Mouse (Mus musculus) layer of hippocampus, adult 8-10 months (tissue): ENCODE measurements at regions not wholly inside any gene's neighbourhood (a gene's known extent, or its start where the extent isn't known, plus 50 kb on each side); places are given as distances from the start of the nearest gene placed in this dataset.
"Not testable (repeated sequence)": the region's sequence is repeated elsewhere in the genome, so short reads cannot be mapped to it uniquely, and the experiment has no call there.

Source experiments
- DNase-seq, 2 experiments: peaks; one replicate each; pipeline ENCODE4 v3.0.0; 2022; ENCODE audit warnings: low spot score in 2 of 2

DNA sequence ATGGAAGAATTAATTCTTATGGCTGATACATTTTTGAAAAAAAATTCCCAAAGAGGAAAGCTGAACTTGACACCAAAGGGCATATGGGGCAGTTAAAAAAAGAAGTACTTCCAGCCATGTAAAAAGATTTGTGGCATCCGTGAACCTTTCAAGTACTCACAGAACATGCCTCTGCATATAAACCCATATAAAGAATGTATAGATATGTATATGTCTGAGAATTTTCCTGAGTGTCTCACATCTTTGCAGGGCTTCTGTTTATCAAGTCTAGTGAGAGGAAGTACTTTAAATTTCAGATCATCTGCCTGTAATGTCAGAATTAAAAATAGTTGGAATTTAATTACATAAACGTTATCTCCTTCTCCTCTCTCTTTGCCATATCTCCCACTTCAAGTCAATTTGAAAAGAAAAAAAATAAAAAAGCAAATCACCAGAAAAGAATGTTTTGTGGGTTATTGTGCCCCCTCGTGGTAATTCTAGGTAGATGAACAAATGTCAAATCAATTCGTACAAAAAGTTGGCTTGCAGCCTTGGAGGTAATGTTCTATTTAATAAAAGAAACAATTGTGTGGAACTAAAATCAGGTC is 400.4 kb downstream of the Trib2 start:
- DNase-seq, result no peak

DNA sequence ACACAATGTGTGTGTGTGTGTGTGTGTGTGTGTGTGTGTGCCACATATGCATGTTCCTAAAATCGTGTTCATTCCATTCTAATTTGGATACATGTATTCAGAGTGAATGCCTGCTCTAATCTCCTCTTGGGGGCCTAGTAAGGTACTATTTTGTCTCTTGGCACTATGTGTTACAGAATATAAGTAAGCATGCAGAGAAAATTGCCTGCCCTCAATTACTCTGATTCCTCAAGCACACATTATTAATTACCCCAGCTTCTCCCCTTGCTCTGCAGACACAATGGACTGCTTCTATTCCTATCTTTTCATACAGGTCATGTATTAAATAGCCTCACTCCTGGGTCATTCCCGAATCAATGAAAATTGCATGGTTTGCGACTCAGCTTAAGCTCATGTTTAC is 406.3 kb downstream of the Trib2 start:
- no peak for DNase-seq

DNA sequence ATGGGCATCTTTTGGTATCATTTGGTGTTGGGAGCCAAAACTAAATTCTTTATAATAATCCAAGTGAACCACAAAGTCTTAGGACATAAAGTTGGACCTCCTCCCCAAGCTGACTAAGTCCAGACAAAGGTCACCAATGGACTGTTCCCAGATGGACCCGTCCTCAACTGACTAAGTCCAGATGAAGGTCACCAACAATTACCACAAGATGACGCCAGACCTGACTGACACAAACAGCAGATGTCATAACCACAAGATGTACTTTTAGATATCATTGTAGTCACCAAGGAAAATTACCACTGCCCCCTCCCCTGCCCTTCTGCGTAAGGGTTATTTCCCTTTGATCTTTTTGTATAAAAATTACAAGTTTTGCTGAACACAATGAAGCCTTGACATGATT is 409.1 kb downstream of the Trib2 start:
- DNase-seq, result not testable (repeated sequence)

DNA sequence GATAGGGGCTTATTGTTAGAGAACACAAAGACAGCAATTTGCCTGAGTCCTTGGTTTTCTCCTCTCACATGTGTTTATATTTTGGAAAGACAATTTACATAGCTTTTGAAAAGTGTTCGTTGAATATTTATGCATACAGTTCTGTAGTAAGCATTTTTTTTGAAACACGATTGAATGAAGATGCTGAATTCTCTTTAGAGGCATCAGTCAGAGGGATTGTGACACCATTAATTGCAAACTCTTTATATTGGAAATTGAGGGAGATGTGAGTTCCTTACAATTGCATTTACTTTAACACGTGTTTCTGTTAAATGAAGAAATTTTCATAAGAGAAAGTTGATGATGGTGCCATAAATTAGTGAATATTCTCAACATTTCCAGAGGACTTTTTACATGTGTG is 424.1 kb downstream of the Trib2 start:
- no peak for DNase-seq

DNA sequence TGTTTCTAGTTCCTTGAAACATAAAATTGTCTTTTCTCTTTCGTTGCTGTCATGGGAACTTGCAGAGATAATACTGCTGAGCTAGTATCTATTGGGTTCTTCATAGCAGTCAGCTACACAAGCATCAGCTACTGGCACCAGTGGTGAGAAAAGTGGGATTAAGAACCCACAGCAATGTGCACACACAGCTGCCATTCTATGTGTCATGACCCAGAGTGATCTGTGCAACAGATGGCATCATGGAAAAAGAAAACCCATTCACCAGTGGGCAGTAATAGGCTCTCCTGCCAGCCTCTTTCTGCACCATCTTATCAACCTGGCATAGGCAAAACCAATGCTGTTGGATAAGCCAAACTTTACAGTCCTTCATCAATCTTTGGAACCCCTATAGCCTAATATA is 428.1 kb downstream of the Trib2 start:
- no peak for DNase-seq

DNA sequence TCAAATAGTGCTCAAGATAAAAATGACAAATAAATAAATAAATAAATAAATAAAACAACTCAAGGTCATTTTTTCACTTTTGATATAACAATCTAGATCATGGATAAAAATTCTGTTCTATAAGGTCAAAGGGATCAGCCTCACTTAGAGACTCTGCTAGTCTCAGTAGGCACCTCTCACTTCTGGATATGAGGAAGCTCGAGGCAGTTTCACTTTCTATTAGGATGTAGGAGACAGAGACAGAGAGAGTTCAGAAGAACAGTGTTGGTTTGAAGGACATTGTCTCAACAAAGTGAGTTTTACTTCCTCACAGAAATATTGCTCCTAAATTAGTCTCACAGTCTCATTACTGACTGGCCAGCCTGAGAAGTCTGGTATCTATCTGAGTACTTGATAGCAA is 458.9 kb downstream of the Trib2 start:
- no peak for DNase-seq

DNA sequence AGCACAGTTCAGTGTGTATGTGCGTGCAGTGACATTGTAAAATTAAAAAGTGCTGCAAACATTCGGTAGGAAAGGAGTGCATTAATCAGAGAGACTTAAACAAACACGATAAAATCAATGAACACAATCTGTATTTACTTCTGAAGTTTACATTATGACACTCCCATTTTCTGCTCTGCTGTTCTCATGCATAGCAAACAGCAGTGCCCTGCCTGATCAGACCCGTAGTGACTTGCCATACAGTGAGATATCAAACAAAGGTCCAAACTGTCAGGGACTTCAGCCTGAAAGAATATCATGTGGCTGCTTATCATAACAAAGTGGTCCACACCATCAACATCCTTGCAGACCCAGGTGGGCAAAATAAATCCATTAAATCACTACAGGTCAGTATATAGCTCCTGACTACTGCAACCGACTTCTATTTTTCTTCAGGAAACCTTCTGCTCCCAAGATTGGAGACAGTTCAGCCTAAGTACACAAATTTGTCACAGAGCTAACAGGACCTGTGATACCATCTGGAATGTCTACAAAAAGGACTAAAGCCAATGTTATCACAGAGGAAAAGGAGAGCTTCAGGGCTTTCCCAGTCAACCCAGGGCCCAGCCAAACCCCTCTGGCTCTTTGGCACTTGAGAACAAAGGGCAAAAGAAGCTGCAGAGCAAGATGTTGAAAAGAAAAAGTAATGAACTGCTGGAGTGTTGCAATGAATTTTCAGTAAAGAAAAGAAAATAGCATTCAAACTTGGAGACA is 495.8 kb downstream of the Trib2 start:
- DNase-seq, result no peak

DNA sequence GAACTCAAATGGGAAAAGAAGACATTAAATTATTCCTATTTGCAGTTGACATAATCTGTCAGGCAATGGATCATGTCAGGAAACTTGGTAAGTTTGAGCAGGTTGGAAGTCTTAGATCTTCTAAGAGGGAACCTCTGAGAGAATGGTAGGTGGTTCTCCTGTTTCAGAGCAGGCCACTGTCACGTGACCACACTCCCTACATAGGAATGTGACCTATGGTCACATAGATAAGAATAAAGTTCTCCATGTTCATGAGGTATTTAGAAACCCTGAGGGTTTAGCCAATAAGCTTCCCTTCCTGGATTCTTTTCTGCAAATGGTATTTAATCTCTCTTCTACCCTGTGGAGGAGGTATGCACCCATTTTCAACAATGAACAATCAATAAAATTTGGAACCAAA is 497.1 kb downstream of the Trib2 start:
- no peak for DNase-seq

DNA sequence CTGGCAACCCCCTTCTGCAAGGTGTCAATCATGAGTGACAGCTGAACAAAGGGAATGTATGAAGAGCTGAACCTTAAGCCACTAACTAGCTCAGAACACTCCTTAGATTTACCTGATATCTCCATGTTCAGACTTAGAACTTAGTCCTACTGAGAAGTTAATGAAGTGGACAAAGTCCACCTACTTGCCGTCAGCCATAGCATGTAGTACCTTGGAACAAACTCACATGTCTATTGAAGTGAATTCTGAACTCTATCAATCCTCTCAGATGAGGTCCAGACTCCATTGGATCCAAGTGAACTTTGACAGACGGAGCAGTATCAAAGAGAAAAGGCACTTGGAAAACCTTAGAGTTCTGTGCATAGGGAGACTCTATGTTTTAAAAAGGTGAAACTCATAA is 521.8 kb downstream of the Trib2 start:
- DNase-seq, result no peak

DNA sequence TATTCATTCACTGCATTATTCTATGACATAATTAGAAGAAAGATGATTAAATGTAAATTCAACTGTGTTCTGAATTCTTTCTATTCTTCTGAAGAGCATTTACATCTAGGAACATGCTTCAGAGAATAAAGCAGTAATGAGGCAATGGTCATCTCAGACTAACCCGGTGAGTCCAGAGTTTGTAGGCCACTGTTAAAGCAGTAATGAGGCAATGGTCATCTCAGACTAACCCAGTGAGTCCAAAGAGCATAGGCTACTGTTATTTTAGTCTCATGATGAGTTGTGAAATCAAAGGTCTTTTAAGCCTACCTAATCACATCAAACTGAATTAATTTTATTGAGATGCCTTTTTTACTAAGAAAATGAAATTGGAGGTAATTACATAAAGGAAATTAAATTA is 554.6 kb downstream of the Trib2 start:
- DNase-seq, result no peak

DNA sequence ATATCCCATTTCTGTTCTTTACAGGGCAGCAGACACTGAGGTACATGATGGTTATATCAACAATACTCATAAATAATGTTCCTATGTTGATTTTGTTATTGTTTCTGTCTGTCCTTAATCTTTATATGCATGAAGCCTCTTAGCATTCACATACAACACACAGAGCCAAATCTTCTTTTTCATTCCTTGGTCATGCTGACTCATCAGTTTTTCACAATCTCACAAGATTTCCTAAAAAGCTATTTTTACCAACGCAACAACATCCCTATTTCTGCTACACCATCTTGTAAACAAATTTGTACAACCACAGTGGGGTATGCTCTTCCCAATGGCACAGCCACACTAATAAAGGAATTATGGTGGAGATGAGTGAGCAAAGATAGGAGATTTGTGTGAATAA is 555.1 kb downstream of the Trib2 start:
- DNase-seq, result no peak

DNA sequence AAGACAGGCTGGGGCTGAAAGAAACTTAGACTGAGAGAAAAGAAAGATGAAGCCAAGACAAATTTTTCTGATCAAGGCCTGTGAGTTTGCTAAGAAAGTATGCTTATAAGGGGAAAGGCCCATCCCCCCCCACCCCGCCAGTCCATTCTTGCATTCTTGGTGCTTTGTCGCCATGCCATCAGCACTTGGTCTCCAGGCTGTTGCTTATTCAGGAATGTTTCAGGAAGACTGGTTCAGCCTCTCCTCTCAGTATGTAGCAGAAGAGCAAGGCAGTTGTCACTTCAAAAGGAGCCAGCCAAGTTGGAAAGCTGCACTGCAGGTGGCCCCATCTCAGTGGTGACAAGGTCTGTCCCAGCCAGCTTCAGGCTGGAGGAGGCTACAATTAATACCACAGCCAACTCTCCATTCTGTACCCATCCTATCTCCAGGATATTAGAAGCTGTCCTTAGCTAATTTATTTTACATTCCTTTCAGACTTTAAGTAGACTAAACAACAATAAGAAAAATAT is 555.8 kb downstream of the Trib2 start:
- no peak for DNase-seq

DNA sequence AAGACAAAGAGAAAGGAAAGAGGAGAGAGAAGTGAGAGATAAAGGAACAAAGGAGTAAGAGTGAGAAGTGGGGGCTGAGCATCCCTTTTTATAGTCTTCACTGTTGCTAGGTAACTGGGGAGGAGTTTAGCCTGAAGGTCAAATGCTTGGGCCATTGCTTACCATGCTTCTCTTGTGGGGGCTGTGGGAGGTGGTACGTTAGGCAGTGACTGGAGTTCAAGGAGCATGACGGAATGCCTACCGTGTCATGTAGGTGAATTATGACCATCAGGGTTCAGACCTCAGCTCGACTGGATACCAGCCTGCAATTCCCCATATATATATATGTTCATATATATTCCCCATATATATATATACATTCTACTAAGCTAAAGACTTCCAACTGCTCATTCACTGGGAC is 571.8 kb downstream of the Trib2 start:
- no peak for DNase-seq

DNA sequence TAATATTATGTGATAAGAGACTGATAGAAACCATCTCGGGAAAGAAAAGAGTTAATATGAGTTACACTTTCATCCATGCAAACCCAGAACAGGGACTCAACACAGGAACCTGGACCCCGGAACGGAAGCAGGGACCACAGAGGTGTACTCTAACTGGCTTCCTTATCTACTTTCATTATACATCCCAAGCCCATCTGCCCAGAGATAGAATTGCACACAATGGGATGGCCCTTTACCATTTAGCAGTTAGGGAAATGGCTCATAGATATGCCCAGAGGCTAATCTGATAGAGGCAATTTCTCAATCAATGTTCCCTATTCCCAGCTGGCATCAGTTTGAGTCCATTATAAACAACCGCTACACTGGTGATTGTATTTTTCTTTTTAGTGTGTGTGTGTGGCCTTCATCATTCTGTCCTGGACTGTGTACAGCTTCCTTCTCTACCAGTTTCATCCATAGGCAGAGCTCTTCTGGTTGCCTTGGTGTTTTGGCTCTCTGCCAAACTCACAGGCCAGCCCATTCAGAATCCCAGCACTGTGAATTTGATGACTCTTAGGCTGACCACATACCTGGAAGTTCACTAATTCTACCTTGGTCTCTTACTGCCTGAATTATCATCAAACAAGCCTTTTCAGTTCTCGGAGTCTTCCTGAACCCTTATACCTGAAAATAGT is 594.1 kb downstream of the Trib2 start:
- DNase-seq, result no peak

DNA sequence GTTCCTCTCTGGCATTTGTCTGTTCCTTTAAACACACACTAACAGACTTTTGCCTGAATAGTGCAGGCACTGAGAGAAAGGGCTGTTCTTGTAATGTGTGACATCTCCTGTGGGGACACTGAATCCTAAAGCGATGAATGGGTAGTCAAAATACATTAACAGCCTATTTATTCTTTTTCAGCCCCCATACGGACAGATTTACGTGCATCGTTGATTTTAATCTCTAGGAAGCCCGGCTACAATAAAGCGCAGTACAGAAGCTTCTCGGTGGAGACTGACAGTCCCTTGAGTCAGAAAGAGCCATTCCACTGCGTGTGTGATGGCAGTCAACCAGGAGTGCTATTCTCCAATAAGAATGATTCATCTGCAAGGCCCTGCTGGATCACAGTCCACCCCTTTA is 598.2 kb downstream of the Trib2 start:
- DNase-seq, result no peak

DNA sequence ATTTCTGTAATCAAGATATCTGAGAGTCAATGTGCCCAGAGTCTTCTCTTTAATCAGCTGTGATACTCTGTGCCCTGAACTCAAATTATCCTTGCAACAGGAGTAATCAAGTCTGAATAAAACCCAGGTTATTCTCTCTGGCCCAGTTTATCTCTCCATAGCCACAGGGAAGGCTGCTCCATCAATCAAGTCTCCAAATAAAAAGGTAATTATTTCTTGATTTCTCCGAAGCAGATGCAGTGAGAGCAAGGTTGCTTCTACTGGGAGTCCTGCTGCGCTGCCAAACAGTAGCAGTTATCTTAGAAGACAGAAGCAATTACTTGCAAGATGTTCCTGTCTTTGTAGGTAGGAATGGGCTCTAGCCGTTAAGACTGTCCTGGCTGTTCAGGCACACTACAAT is 600.5 kb downstream of the Trib2 start:
- no peak for DNase-seq

DNA sequence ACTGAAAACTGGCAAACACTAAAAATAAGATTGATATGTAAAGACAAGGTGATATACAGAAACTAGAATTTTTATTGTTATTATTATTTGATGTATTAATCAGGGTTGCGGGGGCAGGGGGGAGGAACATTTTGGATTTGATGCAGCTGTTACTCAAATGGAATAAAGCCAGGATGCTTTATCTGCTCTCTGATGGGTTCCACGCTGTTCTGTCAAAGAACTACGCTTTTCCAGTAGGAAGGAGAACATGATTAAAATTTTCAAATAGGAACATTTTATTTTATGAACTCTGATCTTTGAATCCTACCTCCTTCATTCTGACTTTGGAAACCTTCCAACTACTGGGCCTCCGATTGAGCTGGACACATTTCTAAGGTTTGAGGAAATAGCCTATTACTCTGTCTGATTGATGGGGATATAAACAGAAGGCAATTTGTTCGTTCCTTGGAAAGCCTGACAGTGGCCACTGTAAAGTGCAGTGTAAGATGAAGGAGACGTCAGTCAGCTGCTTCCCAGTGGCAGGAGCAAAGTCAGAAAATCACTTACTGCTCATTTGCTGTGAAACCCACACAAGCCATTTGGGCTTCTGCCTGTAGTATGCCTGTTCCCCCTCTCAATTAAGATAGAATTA is 642.2 kb downstream of the Trib2 start:
- DNase-seq, result no peak

DNA sequence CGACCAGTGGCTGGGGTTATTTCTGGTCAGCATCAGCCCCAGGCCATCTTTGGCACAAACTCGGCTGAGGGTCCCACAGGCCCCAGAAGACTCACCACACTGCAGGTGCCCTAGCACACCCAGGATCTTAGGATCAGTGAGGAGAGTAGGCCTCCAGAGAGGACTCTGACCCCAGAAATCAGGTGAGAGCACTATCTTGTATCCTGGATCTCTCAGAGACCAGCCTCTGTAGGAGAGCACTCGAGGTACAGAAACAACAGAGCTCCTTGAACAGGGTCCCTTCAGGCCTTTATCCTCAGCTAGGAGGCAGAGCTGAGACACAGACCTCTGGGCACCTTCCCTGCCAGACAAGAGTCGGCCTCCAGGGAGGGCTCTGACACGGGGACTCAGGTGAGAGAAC is 654.1 kb downstream of the Trib2 start:
- DNase-seq, result no peak

DNA sequence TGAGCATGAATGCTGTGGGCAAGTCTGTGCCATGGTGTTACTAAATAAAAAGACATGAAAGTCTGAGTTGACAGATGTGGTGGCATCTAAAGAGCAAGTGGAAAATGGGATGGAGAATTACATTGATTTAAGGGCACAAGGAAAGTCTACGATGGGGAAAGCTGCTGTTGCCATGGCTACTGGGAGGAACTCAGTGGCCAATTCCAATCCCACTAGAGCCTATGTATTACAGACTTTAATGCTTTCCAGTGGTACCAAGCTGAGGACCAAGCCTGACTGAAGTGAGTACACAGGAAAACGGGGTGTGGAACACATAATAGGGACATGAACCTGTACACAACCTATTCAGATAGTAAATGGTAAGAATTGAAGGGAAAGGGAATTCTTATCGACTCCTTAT is 654.9 kb downstream of the Trib2 start:
- no peak for DNase-seq

DNA sequence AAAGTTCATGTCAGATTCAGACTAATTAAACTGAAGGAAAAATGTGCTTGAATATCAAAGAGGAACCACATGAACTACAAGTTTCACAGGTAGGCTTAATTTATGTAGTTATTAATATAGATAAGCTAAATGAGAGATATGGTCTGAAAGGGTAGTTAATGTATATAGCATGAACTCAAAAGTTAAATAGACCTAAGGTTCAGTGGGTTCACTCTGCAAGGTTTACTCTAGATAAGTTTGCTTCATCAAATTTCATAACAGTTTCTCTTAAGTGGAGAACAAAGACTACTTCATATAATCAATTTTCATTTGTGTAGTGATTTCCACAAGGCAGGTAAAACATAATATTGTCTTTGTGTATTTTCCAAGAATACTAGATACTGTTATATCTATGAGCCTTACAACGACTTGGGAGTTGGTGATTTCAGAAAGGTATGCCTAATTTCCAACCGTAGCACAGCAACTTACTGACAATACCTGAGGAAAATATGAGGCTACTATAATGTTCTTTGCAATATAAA is 656.2 kb downstream of the Trib2 start:
- no peak for DNase-seq

DNA sequence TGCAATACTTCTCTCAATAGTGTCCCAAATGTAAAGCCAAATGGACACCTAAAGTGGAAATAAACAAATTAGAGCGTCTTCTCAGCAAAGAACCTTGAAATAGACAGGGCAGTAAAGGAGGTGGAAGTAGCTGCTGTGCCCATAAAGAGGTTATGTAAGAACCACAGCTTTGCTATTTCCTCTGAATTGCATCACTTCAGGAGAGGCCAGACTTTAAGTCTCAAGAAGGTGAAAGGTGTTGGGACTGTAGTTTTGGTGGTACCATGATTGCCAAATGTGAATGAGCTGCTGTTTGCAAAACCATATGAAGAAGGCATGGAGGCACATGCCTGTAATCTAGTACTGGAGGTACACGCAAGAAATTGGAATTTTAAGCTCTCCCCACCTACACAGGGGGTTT is 670.3 kb downstream of the Trib2 start:
- DNase-seq, result no peak

DNA sequence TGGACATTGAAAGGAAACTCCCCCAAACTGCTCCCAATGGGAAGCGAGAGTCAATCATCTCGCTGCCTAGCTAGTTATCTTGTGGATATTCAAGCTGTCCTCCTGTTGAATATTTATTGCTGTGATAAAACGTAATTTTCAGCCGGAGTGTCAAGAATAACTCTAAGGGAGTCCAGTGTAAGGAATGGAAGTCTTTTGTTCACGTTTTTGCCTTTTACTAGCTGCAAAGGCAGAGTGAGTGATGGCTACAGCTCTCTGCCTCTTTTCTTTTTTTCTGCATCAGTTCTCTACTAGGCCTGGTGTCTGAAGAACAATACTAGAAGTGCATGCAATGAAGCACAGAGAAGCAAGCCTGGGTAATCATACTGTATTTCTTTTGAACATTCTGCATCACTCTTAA is 679.7 kb downstream of the Trib2 start:
- no peak for DNase-seq
